Mouse (Mus musculus): ENCODE data around the gene Snd1. TPM values are rescaled to one million over a fixed set of nuclear protein-coding genes. Genes with fewer than 3 reads are reported as not detected.
A peak's percentile ranks its signal among the peaks of the same experiment; 100 is the strongest.

Snd1 gene
- polyA plus RNA-seq, 2 experiments from 2014 or later: 46.2 to 67.2 TPM

GRCm38 (mm10) chr6:28758293-28758692 is 283.4 kb downstream of the Snd1 start:
- ATAC-seq: no peak

- ATAC-seq: no peak
Measured at GRCm38 (mm10) chr6:28761728-28762127, 286.8 kb downstream of the Snd1 start.

- no peak for ATAC-seq
Measured at GRCm38 (mm10) chr6:28762132-28762775, 287.3 kb downstream of the Snd1 start.

- no peak for ATAC-seq
Measured at GRCm38 (mm10) chr6:28766622-28767021, 291.7 kb downstream of the Snd1 start.

- ATAC-seq: no peak
Measured at GRCm38 (mm10) chr6:28767891-28768481, 293.0 kb downstream of the Snd1 start.

GRCm38 (mm10) chr6:28771331-28771730 is 296.4 kb downstream of the Snd1 start:
- no peak for ATAC-seq

- ATAC-seq: no peak
Measured at GRCm38 (mm10) chr6:28781696-28782095, 306.8 kb downstream of the Snd1 start.

- ATAC-seq: no peak
Measured at GRCm38 (mm10) chr6:28783082-28783647, 308.2 kb downstream of the Snd1 start.

- ATAC-seq: no peak
Measured at GRCm38 (mm10) chr6:28783953-28784352, 309.0 kb downstream of the Snd1 start.

GRCm38 (mm10) chr6:28785770-28786169 is 310.8 kb downstream of the Snd1 start:
- no peak for ATAC-seq

GRCm38 (mm10) chr6:28787133-28787532 is 312.2 kb downstream of the Snd1 start:
- no peak for ATAC-seq

- no peak for ATAC-seq
Measured at GRCm38 (mm10) chr6:28789685-28790084, 314.7 kb downstream of the Snd1 start.

GRCm38 (mm10) chr6:28791183-28791582 is 316.2 kb downstream of the Snd1 start:
- ATAC-seq: no peak

GRCm38 (mm10) chr6:28791809-28792208 is 316.9 kb downstream of the Snd1 start:
- peak; percentile 67 for ATAC-seq

- no peak for ATAC-seq
Measured at GRCm38 (mm10) chr6:28795380-28795779, 320.4 kb downstream of the Snd1 start.

GRCm38 (mm10) chr6:28795792-28796515 is 321.0 kb downstream of the Snd1 start:
- no peak for ATAC-seq

- ATAC-seq: no peak
Measured at GRCm38 (mm10) chr6:28799818-28800217, 324.9 kb downstream of the Snd1 start.

GRCm38 (mm10) chr6:28800976-28801375 is 326.0 kb downstream of the Snd1 start:
- no peak for ATAC-seq

GRCm38 (mm10) chr6:28803678-28804279 is 328.8 kb downstream of the Snd1 start:
- ATAC-seq: no peak

- ATAC-seq: no peak
Measured at GRCm38 (mm10) chr6:28804751-28805150, 329.8 kb downstream of the Snd1 start.

- ATAC-seq: no peak
Measured at GRCm38 (mm10) chr6:28813057-28813456, 338.1 kb downstream of the Snd1 start.

GRCm38 (mm10) chr6:28814895-28815294 is 340.0 kb downstream of the Snd1 start:
- no peak for ATAC-seq

- no peak for ATAC-seq
Measured at GRCm38 (mm10) chr6:28817039-28817438, 342.1 kb downstream of the Snd1 start.

Measured in CD4-positive, CD25-positive, alpha-beta regulatory T cell, adult 4 months (primary cell).